Mouse (Mus musculus): ENCODE measurements around the gene Dtx4. TPM values are rescaled to one million over a fixed set of nuclear protein-coding genes. Genes with fewer than 3 reads are reported as not detected.

The Dtx4 gene
- polyA plus RNA-seq, 1 experiment from 2014 or later, result 2.7 TPM

DNA sequence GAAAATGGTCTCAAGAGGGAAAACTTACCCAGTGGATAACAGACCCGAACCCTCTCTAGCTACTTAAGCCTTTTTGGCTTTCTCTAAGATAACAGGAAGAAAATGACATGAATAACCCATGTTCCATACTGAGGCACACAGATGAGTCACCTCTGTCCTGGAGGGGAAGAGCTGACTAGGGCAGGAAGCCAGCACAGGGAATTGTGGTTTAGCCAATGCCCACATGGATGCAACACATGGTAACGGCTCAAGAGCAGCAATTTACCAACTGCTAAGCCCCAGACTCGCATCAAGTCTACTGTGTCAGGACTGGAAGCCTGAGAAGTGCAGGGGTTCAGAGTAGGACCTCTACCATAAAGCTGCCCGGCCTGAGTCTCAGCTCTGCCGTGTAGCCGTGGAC lies 22.9 kb downstream of the Dtx4 start:
- Histone ChIP-seq H3K4me3 (no peak overlapping the region), H3K9ac (no peak overlapping the region), H3K9me3 (replicated peaks) (no peaks in the 10 kb centered on the region), H3K4me2 (no peak overlapping the region), H3K4me1 (no peaks in the 10 kb centered on the region), H3K36me3 (0 out of 2 replicates have a peak, but pooled peaks cover 2% of the 10 kb centered on the region), H3K27me3 (replicated peaks) (no peaks in the 10 kb centered on the region), H3K27ac (no peak overlapping the region)
- 57% methylated on average over 6 of the region's 6 CpGs for WGBS (ENCODE audit: insufficient replicate concordance)
- ATAC-seq, result no peak

DNA sequence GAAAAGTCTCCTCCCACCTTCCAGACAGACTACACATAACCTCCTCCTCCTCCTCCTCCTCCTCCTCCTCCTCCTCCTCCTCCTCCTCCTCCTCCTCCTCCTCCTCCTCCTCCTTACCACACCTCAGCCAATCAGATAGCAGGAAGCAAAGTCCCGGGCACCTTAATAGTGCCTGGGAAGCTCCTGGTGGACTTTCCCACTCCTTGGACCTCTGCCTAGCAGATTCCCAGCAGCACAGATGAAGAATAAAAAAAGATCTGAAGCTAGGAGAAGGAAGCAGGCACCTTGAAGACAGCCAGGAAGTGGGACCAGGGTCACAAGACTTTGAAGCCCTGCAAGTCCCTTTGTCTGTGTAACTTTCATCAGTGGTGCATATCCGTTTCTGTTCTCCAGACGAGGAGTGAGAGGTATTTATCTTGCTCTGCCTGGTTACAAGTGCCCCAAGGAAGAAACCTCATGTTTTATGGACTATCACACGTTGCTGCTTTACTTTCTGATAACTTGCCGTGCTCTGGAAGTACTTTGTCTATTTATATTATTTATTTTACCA lies 24.5 kb downstream of the Dtx4 start:
- H3K9me3 ChIP-seq (replicated peaks), result no peaks in the 10 kb centered on the region
- H3K27me3 ChIP-seq (replicated peaks), result no peaks in the 10 kb centered on the region
- no peak overlapping the region for H3K9ac ChIP-seq
- H3K4me1 ChIP-seq, result no peaks in the 10 kb centered on the region
- no peaks in the 10 kb centered on the region for H3K36me3 ChIP-seq
- H3K4me2 ChIP-seq, result no peak overlapping the region
- no peak overlapping the region for H3K27ac ChIP-seq
- no peak for ATAC-seq
- H3K4me3 ChIP-seq, result no peak overlapping the region
- 25% methylated on average over 5 of the region's 5 CpGs for WGBS (ENCODE audit: insufficient replicate concordance)

DNA sequence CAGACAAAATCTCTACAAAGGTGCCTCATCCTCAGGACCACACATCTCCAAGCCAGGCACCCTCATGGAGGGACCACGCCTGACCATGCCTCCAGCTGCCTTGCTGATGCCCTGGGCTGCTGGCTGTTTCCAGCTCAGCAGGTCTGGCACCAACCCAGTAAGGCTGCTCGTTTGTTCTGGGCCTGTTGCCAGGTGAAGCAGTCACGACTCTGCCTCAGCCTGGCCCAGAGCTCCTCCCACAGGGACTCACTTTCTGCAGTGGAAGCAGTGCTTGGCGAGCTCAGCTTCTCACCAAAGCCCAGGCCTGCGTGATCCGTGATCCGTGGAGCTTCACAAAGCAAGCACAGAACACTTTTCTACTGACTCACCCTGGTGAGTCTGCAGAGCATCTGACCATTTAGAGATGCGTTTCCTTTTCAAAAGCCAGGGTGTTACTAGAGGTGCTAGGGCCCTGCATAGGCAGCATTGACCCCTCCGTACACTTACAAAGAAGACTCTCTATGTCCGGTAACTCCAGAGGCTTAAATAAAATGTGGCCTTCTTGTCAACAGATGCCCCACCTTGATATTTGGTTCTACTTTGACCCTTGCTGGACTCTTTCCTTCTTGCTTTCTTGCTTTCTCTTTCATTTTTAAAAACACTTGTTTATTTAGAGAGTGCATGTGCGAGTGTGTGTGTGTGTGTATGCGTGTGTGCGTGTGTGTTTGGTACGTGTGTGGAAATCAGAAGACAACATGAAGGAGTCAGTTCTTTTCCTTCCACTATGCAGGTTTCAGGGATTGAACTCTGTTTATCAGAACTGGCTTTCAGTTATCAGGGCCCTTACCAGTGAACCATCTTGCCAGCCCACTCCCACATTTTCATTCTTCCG lies 25.6 kb downstream of the Dtx4 start:
- no peak for ATAC-seq
- no peak overlapping the region for H3K27ac ChIP-seq

DNA sequence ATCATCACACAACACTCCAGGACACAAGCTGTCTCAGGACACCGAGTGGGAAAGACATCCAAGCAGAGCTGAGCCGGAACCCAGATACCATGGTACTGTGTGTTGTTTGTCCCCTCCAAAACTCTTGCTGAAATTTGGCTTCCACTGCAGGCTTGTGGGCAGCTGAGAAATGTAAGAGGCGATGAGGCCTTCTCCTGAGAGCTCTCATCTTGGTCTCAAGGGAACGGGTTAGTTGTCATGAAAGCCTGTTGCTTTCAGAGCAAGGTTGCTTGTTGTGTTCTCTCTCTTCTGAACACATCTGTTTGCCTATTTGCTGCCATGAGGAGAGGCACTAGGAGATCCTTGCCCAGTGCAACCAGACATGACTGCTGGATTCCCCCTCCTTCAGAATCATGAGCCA lies 27.3 kb downstream of the Dtx4 start:
- H3K4me3 ChIP-seq, result no peak overlapping the region
- no peak for ATAC-seq
- H3K4me1 ChIP-seq, result no peaks in the 10 kb centered on the region
- no peaks in the 10 kb centered on the region for H3K9me3 ChIP-seq (replicated peaks)
- no peak overlapping the region for H3K27ac ChIP-seq
- no peak overlapping the region for H3K9ac ChIP-seq
- WGBS (ENCODE audit: insufficient replicate concordance), result 74% methylated on average over 4 of the region's 4 CpGs
- no peaks in the 10 kb centered on the region for H3K36me3 ChIP-seq
- no peak overlapping the region for H3K4me2 ChIP-seq
- no peaks in the 10 kb centered on the region for H3K27me3 ChIP-seq (replicated peaks)

More for the DNA sequence above, 25.6 kb downstream of the Dtx4 start:
- H3K9me3 ChIP-seq (replicated peaks), result no peaks in the 10 kb centered on the region
- no peaks in the 10 kb centered on the region for H3K27me3 ChIP-seq (replicated peaks)
- H3K9ac ChIP-seq, result no peak overlapping the region
- no peak overlapping the region for H3K4me2 ChIP-seq
- no peak overlapping the region for H3K4me3 ChIP-seq
- 71% methylated on average over 15 of the region's 15 CpGs for WGBS (ENCODE audit: insufficient replicate concordance)
- H3K4me1 ChIP-seq, result no peaks in the 10 kb centered on the region
- H3K36me3 ChIP-seq, result no peaks in the 10 kb centered on the region

DNA sequence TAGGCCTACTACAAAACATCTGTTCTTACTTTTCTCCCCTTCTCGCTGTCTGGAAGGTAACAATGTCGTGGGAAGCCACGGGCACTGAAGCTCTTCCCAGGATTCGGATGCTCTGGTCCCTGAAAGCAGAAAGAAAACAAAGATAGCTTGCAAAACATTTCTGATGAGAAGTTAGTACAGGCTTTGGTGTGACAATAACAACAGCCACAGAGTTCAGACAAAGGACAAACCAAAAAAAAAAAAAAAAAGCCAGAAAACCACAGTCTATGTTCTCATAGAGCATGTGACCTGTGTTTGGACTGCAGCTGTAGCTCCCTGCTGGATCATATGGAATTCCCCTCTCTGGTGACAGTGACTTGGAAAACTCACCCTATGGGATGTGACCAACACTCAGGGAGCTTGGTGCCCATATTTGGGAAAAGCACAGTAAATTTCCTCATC lies 28.0 kb downstream of the Dtx4 start:
- no peak for ATAC-seq
- no peaks in the 10 kb centered on the region for H3K4me1 ChIP-seq
- H3K9ac ChIP-seq, result no peak overlapping the region
- WGBS (ENCODE audit: insufficient replicate concordance), result 69% methylated on average over 4 of the region's 4 CpGs
- no peak overlapping the region for H3K27ac ChIP-seq
- no peak overlapping the region for H3K4me2 ChIP-seq
- no peaks in the 10 kb centered on the region for H3K36me3 ChIP-seq
- H3K4me3 ChIP-seq, result no peak overlapping the region
- no peaks in the 10 kb centered on the region for H3K27me3 ChIP-seq (replicated peaks)
- H3K9me3 ChIP-seq (replicated peaks), result no peaks in the 10 kb centered on the region

DNA sequence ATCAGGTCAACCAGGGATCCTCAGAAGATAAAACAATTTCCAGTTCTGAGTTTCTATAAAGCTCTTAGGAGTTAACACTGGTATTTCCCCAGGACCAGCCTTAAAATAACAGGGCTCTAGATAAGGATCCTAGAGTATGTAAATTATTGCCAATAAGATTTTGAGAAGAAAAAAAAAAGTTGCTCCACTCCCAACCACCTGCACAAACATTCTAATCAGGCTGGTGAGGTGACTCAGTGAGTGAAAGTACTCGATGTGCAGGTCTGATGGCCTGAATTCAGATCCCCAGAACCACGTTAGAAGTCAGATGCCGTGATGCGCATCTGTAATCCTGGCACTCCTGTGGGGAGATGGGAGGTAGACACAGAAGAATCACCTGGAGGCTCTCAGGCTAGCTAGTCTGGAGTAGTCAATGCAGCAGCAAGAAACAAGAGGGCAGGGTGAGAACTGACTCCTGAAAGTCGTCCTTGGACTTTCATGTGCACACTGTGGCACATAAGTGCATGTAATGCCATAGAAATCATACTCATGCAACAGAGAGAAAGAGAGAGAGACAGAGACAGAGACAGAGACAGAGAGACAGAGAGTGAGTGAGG lies 28.8 kb downstream of the Dtx4 start:
- Histone ChIP-seq H3K27me3 (replicated peaks) (no peaks in the 10 kb centered on the region), H3K4me3 (no peak overlapping the region), H3K9me3 (replicated peaks) (no peaks in the 10 kb centered on the region), H3K27ac (no peak overlapping the region), H3K9ac (no peak overlapping the region), H3K36me3 (no peaks in the 10 kb centered on the region), H3K4me2 (no peak overlapping the region), H3K4me1 (no peaks in the 10 kb centered on the region)
- WGBS (ENCODE audit: insufficient replicate concordance), result 57% methylated on average over 5 of the region's 5 CpGs
- no peak for ATAC-seq

DNA sequence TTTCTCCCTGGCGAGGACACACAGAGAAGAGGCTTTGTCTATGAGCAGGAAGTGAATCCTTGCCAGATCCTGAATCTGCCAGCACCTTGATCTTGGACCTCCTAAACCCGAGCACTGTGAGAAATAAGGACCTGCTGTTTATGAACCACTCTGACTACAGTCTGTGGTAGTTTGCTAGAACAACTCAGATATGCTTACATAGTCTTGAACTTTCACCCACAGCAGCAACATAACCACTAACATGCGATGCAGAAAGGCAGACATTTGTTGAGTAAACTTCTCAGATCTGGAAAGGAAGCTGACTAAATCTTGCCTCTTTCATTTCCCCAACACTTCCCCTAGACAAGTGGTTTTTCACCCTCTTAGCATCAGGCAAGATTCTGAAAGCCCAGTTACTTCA lies 29.4 kb downstream of the Dtx4 start:
- ATAC-seq, result no peak
- Histone ChIP-seq H3K36me3 (no peaks in the 10 kb centered on the region), H3K27me3 (replicated peaks) (no peaks in the 10 kb centered on the region)

DNA sequence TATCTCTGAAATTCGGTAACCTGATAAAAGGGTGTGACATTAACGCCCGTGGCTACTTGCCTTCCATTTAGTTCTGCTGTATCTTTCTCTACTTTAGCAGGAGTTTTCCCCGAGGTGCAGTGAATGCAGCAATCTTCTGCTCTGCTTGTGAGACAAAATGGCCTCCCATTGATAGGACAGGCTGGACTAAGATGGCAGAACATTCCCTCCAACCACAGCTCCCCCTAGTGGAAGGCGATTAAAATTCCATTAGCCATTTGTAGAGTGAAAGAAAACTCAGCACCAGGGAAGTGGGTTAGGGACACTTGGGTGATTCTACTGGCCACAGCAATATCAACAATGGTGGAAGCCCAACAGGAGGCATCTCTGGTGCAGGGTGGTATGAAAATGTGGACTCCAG lies 33.8 kb downstream of the Dtx4 start:
- no peak overlapping the region for H3K4me2 ChIP-seq
- H3K4me3 ChIP-seq, result no peak overlapping the region
- H3K9ac ChIP-seq, result no peak overlapping the region
- H3K36me3 ChIP-seq, result no peaks in the 10 kb centered on the region
- no peak overlapping the region for H3K27ac ChIP-seq
- 58% methylated on average over 5 of the region's 5 CpGs for WGBS (ENCODE audit: insufficient replicate concordance)
- H3K4me1 ChIP-seq, result no peaks in the 10 kb centered on the region
- no peaks in the 10 kb centered on the region for H3K27me3 ChIP-seq (replicated peaks)
- H3K9me3 ChIP-seq (replicated peaks), result no peaks in the 10 kb centered on the region
- ATAC-seq, result no peak

More for the DNA sequence above, 29.4 kb downstream of the Dtx4 start:
- H3K4me1 ChIP-seq, result no peaks in the 10 kb centered on the region
- WGBS (ENCODE audit: insufficient replicate concordance), result 35% methylated on average over 3 of the region's 3 CpGs
- no peak overlapping the region for H3K27ac ChIP-seq
- no peaks in the 10 kb centered on the region for H3K9me3 ChIP-seq (replicated peaks)
- H3K9ac ChIP-seq, result no peak overlapping the region
- no peak overlapping the region for H3K4me2 ChIP-seq
- H3K4me3 ChIP-seq, result no peak overlapping the region

DNA sequence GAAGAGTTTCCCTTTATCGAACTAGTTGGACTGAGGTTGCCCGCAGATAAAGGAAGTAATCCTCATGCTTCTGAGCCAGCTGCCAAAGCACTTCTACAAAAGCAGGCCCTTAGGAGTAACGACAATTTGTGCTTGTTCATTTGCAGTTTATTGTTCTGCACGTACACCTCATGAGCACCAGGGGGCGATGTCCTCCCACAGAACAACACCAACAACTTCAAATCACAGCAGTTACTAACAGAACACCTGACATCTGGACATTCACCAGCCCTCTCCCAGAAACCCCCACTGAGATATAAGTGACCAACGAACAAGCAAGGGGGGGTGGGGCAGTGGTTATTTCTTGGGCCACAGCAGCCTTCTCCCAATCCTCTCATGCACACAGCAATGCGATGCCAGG lies 35.0 kb downstream of the Dtx4 start:
- H3K9ac ChIP-seq, result no peak overlapping the region
- no peaks in the 10 kb centered on the region for H3K9me3 ChIP-seq (replicated peaks)
- H3K27me3 ChIP-seq (replicated peaks), result no peaks in the 10 kb centered on the region
- no peak overlapping the region for H3K4me3 ChIP-seq
- H3K36me3 ChIP-seq, result no peaks in the 10 kb centered on the region
- 17% methylated on average over 7 of the region's 7 CpGs for WGBS (ENCODE audit: insufficient replicate concordance)
- no peak overlapping the region for H3K27ac ChIP-seq
- H3K4me2 ChIP-seq, result no peak overlapping the region
- H3K4me1 ChIP-seq, result no peaks in the 10 kb centered on the region
- no peak for ATAC-seq

DNA sequence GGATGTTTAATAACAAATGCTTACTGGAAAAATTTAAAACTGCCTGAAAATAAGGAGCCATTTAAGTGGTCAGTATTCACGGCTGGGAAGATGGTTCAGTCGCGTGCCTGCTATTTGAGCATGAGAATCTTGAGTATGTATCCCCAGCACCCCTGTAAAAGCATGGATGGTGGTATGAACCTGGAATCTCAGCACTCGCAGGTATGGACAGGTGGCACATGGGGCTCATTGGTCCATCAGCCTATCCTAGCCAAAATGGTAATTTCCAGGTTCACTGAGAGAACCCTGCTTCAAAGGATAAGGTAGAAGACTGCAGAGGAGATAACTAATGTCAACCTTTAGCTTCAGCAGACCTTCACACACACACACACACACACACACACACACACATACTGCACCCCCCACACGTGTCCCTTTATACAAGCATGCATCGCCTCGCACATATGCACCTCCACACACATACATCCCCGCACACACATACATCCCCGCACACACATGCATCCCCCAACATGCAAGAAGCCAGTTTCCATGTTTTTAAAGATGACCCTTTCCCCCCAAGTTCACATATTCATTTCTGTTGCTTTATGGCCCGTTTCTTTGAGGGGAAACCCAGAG lies 35.6 kb downstream of the Dtx4 start:
- Histone ChIP-seq H3K4me3 (no peak overlapping the region), H3K9me3 (replicated peaks) (no peaks in the 10 kb centered on the region), H3K36me3 (no peaks in the 10 kb centered on the region), H3K27me3 (replicated peaks) (no peaks in the 10 kb centered on the region), H3K4me1 (no peaks in the 10 kb centered on the region), H3K4me2 (no peak overlapping the region), H3K9ac (no peak overlapping the region), H3K27ac (no peak overlapping the region)
- no peak; the same call in 1 of the 2 replicates for ATAC-seq
- WGBS (ENCODE audit: insufficient replicate concordance), result 81% methylated on average over 10 of the region's 10 CpGs

DNA sequence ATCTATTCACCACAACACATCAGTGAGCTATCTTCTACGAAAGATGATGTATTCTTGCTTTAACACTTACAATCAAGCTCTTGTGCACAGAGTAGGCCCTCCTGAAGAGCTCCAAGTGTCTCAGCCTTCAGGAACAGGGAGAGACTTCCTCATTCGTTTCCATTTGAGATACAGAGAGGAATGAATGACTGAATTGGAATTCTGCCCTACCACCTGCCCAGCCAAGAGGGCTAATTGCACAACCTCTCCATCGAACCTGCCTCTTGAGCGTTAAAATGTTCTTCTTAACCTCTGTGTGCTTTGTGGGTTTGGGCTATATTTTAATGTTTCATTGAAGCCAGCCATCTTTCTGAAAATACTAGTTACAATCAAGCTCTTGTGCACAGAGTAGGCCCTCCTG lies 36.6 kb downstream of the Dtx4 start:
- ATAC-seq, result no peak
- Histone ChIP-seq H3K9me3 (replicated peaks) (no peaks in the 10 kb centered on the region), H3K4me2 (no peak overlapping the region), H3K27me3 (replicated peaks) (no peaks in the 10 kb centered on the region), H3K4me3 (no peak overlapping the region), H3K27ac (no peak overlapping the region), H3K9ac (no peak overlapping the region), H3K4me1 (no peaks in the 10 kb centered on the region), H3K36me3 (no peaks in the 10 kb centered on the region)
- WGBS (ENCODE audit: insufficient replicate concordance), result 64% methylated on average over 4 of the region's 4 CpGs

DNA sequence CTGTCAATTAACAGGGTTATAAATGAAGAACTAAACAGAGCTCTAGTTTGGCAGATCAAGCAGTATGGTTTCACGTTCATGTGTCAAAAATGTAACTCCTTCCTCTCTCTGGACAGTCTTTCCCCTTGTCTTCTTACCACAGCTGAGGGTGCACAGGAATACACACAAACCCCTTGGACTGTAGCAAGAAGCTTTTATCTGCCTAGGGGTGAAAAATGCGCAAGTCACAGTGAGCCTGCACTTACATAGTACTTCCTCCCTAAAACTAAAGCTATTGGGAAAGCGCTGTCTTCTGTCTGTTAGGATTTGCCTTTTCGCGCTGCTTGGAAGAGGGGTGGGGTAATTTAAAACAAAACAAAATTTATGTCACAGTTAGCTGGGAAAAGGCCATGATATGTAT lies 37.1 kb downstream of the Dtx4 start:
- Histone ChIP-seq H3K4me1 (no peaks in the 10 kb centered on the region), H3K27me3 (replicated peaks) (no peaks in the 10 kb centered on the region), H3K27ac (no peak overlapping the region), H3K4me2 (no peak overlapping the region), H3K9me3 (replicated peaks) (no peaks in the 10 kb centered on the region), H3K4me3 (no peak overlapping the region), H3K36me3 (no peaks in the 10 kb centered on the region), H3K9ac (no peak overlapping the region)
- no peak for ATAC-seq
- 45% methylated on average over 5 of the region's 5 CpGs for WGBS (ENCODE audit: insufficient replicate concordance)

Measured in liver, embryonic 12.5 days (tissue).